Mouse (Mus musculus): ENCODE measurements at regions not wholly inside any gene's neighbourhood (a gene's known extent, or its start where the extent isn't known, plus 50 kb on each side); places are given as distances from the start of the nearest gene placed in this dataset.

DNA sequence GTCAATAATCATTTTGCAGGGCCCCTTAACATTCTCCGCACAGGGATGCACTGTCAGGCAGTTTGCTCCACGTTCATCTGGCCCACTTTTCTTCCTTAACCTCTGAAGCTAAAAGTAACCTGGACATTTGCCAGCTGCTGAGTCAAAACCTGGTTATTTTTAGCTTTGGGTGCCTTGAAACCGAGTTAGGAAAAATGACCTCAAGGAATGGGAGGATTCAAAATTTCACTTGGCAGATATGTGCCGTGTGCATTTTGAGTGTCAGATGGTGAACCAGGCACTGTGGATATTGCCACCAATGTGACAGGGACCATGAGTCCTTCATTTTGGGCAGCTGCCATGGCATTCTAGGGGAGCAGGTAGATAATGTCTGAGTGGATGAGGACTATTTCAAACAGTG is 387.8 kb downstream of the Slc4a3 start:
- TF ChIP-seq POU5F1 (IDR thresholded peaks at IDR 0.05; ENCODE audit: borderline replicate concordance, low read length) (no peak), CTCF (conservative IDR thresholded peaks at IDR 0.05; ENCODE audit: low read length) (no peak), NANOG (IDR thresholded peaks at IDR 0.05; ENCODE audit: borderline replicate concordance, low read length) (no peak)
- Histone ChIP-seq H3K27me3 (ENCODE audit: insufficient read depth, low read length) (no peaks in the 10 kb centered on the region), H3K4me1 (replicated peaks; ENCODE audit: low read depth, low read length) (peaks cover 6% of the 10 kb centered on the region), H3K4me3 (replicated peaks; ENCODE audit: low read length) (no peak overlapping the region), H3K9me3 (ENCODE audit: low read length) (no peaks in the 10 kb centered on the region), H3K36me3 (ENCODE audit: insufficient read depth, low read length) (no peaks in the 10 kb centered on the region)

DNA sequence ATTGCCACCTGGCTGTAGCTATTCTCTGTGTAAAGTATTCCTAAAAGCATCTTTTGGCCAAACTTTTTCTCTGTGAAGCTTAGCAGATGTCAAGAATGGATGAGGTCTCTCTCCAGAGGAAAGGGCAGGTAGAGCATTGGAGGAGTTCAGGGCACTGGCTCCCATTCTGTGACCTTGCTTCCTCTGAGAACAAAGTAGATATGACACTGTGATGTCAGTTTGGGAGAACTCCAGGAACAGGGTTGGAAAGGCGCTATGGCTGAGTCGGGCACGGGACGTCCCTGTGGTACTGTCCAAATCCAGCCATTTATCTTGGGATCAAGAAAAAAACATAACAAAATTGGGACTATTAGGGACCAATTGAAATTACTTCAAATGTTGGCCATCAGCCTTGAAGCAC is 388.7 kb downstream of the Slc4a3 start:
- TF ChIP-seq NANOG (IDR thresholded peaks at IDR 0.05; ENCODE audit: borderline replicate concordance, low read length) (no peak), POU5F1 (IDR thresholded peaks at IDR 0.05; ENCODE audit: borderline replicate concordance, low read length) (no peak), CTCF (conservative IDR thresholded peaks at IDR 0.05; ENCODE audit: low read length) (no peak)
- Histone ChIP-seq H3K27me3 (ENCODE audit: insufficient read depth, low read length) (no peaks in the 10 kb centered on the region), H3K9me3 (ENCODE audit: low read length) (no peaks in the 10 kb centered on the region), H3K4me1 (replicated peaks; ENCODE audit: low read depth, low read length) (peaks cover 6% of the 10 kb centered on the region), H3K4me3 (replicated peaks; ENCODE audit: low read length) (no peak overlapping the region), H3K36me3 (ENCODE audit: insufficient read depth, low read length) (no peaks in the 10 kb centered on the region)

DNA sequence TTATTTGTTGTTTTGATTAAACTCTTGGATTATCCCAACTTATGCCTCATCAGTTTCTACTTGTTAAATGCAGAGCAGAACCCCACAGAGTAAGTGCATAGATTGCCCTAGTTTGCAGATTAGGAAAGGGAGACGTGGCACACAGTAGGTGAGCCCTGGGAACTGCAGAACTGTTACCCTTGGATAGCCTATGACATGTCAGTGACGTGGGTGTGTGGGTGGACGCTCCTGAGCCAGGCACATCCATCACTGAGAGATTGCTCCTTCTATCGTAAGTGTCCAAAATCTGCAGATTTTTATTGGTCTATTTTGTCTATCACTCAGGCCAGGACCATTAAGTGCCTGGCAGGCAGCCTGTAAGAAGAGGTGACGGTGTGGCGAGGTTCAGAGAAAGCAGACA is 389.8 kb downstream of the Slc4a3 start:
- Histone ChIP-seq H3K9me3 (ENCODE audit: low read length) (no peaks in the 10 kb centered on the region), H3K36me3 (ENCODE audit: insufficient read depth, low read length) (no peaks in the 10 kb centered on the region), H3K4me3 (replicated peaks; ENCODE audit: low read length) (no peak overlapping the region), H3K27me3 (ENCODE audit: insufficient read depth, low read length) (no peaks in the 10 kb centered on the region), H3K4me1 (replicated peaks; ENCODE audit: low read depth, low read length) (peaks cover 6% of the 10 kb centered on the region)
- TF ChIP-seq POU5F1 (IDR thresholded peaks at IDR 0.05; ENCODE audit: borderline replicate concordance, low read length) (no peak), NANOG (IDR thresholded peaks at IDR 0.05; ENCODE audit: borderline replicate concordance, low read length) (no peak), CTCF (conservative IDR thresholded peaks at IDR 0.05; ENCODE audit: low read length) (no peak)

DNA sequence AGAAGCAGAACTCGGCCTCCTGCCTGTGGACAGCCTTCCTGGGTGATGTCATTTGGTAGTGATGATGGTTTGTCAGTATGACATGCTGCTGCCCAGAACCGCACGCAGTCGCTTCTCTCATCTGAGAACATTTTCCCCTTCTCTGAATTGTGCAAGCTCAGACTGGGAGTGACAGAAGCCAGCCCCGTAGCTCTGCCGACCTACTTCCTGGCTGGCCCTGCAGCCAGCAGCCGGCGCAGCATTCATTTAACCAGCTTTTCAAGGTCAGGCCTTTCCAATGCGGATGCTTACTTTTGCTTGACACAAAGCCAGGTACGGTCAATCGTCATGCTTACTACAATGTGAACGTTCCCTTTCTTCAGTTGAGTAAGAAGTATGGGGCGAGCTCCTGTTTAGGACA is 390.5 kb downstream of the Slc4a3 start:
- H3K9me3 ChIP-seq (ENCODE audit: low read length) = no peaks in the 10 kb centered on the region
- peaks cover 6% of the 10 kb centered on the region for H3K4me1 ChIP-seq (replicated peaks; ENCODE audit: low read depth, low read length)
- H3K27me3 ChIP-seq (ENCODE audit: insufficient read depth, low read length) = no peaks in the 10 kb centered on the region
- H3K4me3 ChIP-seq (replicated peaks; ENCODE audit: low read length) = no peak overlapping the region
- H3K36me3 ChIP-seq (ENCODE audit: insufficient read depth, low read length) = no peaks in the 10 kb centered on the region
- TF ChIP-seq NANOG (IDR thresholded peaks at IDR 0.05; ENCODE audit: borderline replicate concordance, low read length) (no peak), CTCF (conservative IDR thresholded peaks at IDR 0.05; ENCODE audit: low read length) (no peak), POU5F1 (IDR thresholded peaks at IDR 0.05; ENCODE audit: borderline replicate concordance, low read length) (no peak)

DNA sequence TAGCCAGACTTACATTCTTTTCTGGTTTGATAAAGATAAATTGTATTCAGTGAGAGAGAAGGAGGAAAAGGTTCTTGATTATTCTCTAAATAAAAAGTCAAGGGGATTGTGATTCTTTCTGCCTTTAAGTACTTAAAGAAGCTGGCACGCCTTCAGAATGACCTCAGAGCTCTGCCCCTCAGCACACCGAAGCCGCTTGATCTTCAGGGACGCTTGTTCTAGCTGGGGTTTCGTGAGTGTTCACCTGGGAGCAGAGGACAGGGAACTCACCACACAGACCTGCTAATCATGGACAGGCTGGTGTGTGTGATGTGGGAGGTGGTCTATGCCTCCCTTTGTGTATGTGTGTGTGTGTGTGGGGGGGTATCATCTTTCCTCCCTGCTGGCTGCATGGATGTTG is 391.3 kb downstream of the Slc4a3 start:
- peaks cover 6% of the 10 kb centered on the region for H3K4me1 ChIP-seq (replicated peaks; ENCODE audit: low read depth, low read length)
- H3K27me3 ChIP-seq (ENCODE audit: insufficient read depth, low read length) = no peaks in the 10 kb centered on the region

DNA sequence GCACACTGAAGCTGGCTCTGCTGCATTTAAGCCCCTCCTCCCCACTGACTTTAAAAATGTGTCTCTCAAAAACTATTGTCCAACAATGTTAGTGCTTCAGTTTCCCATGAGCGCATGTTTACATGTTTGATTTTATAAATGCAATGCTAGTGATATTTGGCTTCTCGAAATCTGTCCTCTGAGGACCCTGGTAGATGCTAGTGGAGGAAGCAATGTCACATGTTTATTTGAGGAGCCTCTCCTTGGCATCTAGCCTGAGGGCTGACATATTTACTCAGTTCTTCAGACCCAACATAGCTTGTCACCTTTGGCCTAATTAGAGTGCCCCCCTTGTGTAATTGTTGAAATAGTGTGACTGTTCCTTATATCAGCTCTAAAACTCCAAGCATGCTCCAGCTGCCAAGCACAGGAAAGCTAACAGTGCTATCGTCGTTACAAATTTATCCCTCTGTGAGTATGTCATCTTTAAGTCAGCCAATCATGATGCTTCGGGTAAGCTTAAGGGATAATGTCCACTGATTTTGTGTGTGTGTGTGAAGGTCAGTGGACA is 400.3 kb downstream of the Slc4a3 start:
- no peak overlapping the region for H3K4me3 ChIP-seq (replicated peaks; ENCODE audit: low read length)
- TF ChIP-seq POU5F1 (IDR thresholded peaks at IDR 0.05; ENCODE audit: borderline replicate concordance, low read length) (no peak), NANOG (IDR thresholded peaks at IDR 0.05; ENCODE audit: borderline replicate concordance, low read length) (no peak), CTCF (conservative IDR thresholded peaks at IDR 0.05; ENCODE audit: low read length) (no peak)
- H3K4me1 ChIP-seq (replicated peaks; ENCODE audit: low read depth, low read length) = no peaks in the 10 kb centered on the region
- no peaks in the 10 kb centered on the region for H3K36me3 ChIP-seq (ENCODE audit: insufficient read depth, low read length)
- no peaks in the 10 kb centered on the region for H3K9me3 ChIP-seq (ENCODE audit: low read length)
- H3K27me3 ChIP-seq (ENCODE audit: insufficient read depth, low read length) = no peaks in the 10 kb centered on the region

More for the DNA sequence above, 391.3 kb downstream of the Slc4a3 start:
- no peaks in the 10 kb centered on the region for H3K9me3 ChIP-seq (ENCODE audit: low read length)
- TF ChIP-seq POU5F1 (IDR thresholded peaks at IDR 0.05; ENCODE audit: borderline replicate concordance, low read length) = no peak
- TF ChIP-seq NANOG (IDR thresholded peaks at IDR 0.05; ENCODE audit: borderline replicate concordance, low read length) = no peak
- TF ChIP-seq CTCF (conservative IDR thresholded peaks at IDR 0.05; ENCODE audit: low read length) = no peak
- H3K36me3 ChIP-seq (ENCODE audit: insufficient read depth, low read length) = no peaks in the 10 kb centered on the region
- H3K4me3 ChIP-seq (replicated peaks; ENCODE audit: low read length) = no peak overlapping the region

DNA sequence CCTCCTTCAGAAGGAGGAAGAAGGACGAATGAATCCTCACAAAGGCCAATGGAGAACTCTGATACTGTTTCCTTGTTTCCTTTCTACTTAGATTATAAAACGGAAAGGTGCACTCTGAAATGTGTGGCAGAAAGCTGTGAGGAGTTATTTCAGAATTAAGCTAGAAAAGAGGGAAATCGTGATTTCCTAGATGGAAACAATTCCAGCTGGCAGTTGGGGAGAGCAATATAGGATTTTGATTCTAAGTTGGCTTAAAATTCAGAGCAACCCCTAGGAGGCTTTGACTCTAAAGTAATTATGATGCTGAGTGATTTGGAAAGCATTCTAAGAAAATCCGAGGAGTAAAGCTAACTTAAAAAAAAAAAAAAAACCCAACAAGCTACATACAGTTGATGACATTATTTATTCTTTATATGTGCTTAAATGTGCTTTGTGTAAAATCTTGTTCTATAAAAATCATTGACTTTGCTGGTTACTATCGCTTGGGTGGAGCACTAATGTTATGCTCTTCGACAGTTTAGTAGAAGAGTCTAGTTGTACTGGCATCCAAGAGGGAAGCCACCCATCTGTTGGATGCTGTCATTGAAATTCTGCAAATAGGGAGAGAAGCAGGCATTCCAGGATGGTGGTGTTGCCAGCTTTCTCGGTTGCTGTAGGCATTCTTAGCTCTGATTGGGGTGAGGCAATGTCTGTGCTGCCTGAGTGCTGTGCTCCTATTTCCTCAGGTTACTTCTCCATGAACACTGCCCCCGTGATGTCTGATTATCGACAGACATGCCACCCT is 432.3 kb downstream of the Slc4a3 start:
- TF ChIP-seq NANOG (IDR thresholded peaks at IDR 0.05; ENCODE audit: borderline replicate concordance, low read length) = no peak
- no peak for TF ChIP-seq POU5F1 (IDR thresholded peaks at IDR 0.05; ENCODE audit: borderline replicate concordance, low read length)
- no peak for TF ChIP-seq CTCF (conservative IDR thresholded peaks at IDR 0.05; ENCODE audit: low read length)
- Histone ChIP-seq H3K27me3 (ENCODE audit: insufficient read depth, low read length) (no peaks in the 10 kb centered on the region), H3K4me3 (replicated peaks; ENCODE audit: low read length) (no peak overlapping the region), H3K36me3 (ENCODE audit: insufficient read depth, low read length) (no peaks in the 10 kb centered on the region), H3K9me3 (ENCODE audit: low read length) (no peaks in the 10 kb centered on the region), H3K4me1 (replicated peaks; ENCODE audit: low read depth, low read length) (no peaks in the 10 kb centered on the region)

DNA sequence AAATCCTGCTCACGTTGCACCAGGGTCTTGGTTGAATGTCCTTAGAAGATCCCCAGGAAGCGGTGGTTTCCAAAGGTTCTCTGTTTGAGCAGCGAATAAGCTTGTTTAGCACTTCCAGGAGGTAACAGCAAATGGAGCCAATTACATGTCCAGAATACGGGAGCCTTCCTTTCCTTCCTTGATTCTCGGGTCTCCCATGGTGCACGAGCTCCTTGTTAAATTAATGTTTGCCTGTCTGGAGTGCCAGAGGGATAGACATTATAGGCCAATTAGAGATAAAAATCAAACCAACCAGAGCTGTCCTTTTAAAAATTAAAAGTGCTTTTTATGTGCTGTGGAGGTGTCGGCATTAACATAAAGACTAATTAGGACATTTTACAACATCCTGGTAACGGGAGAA is 437.0 kb downstream of the Slc4a3 start:
- no peaks in the 10 kb centered on the region for H3K9me3 ChIP-seq (ENCODE audit: low read length)
- no peaks in the 10 kb centered on the region for H3K4me1 ChIP-seq (replicated peaks; ENCODE audit: low read depth, low read length)
- TF ChIP-seq POU5F1 (IDR thresholded peaks at IDR 0.05; ENCODE audit: borderline replicate concordance, low read length) (no peak), NANOG (IDR thresholded peaks at IDR 0.05; ENCODE audit: borderline replicate concordance, low read length) (no peak), CTCF (conservative IDR thresholded peaks at IDR 0.05; ENCODE audit: low read length) (no peak)
- no peak overlapping the region for H3K4me3 ChIP-seq (replicated peaks; ENCODE audit: low read length)
- H3K27me3 ChIP-seq (ENCODE audit: insufficient read depth, low read length) = no peaks in the 10 kb centered on the region
- no peaks in the 10 kb centered on the region for H3K36me3 ChIP-seq (ENCODE audit: insufficient read depth, low read length)
